Mouse (Mus musculus) bone marrow, adult 2 months (tissue): Measurements from ENCODE around the gene Ccdc51. TPM values are rescaled to one million over a fixed set of nuclear protein-coding genes. Genes with fewer than 3 reads are reported as not detected.

Source experiments
- H3K27ac ChIP-seq: fragments of 200-500 bp; 2 replicates; pipeline ENCODE4 v1.5.1; 2012; ENCODE audit warnings: low read depth, mild to moderate bottlenecking, control low read depth, inconsistent platforms, low read length; ENCODE audit not compliant: control insufficient read depth, poor library complexity, insufficient read depth
- H3K4me1 ChIP-seq: fragments of 200-500 bp; 2 replicates; pipeline ENCODE4 v1.6.1; 2011; ENCODE audit warnings: low read length; ENCODE audit not compliant: control insufficient read depth, insufficient read depth
- H3K4me3 ChIP-seq: fragments of 200-500 bp; replicated peaks from 2 replicates; pipeline ENCODE3; 2011; ENCODE audit warnings: mild to moderate bottlenecking, low read depth, low read length, control low read depth; ENCODE audit not compliant: control insufficient read depth
- CTCF ChIP-seq: fragments of 200-500 bp; IDR thresholded peaks from 2 replicates; pipeline ENCODE4 v1.5.1; 2011; ENCODE audit warnings: low read length, control low read depth; ENCODE audit not compliant: control insufficient read depth, insufficient read depth
- POLR2A ChIP-seq: fragments of 200-500 bp; IDR thresholded peaks from 2 replicates; pipeline ENCODE4 v1.6.1; 2011; ENCODE audit warnings: low read depth, mild to moderate bottlenecking, control low read depth, low read length, borderline replicate concordance; ENCODE audit not compliant: control insufficient read depth
- WGBS: fragments of 180-500 bp; shearing (Covaris S2); methylation state at CpG from one replicate; pipeline ENCODE4 v1.1.7; 2018; 5-methylcytosine and 5-hydroxymethylcytosine counted together
- polyA plus RNA-seq: library from polyadenylated mRNA; stranded (reverse); fragments of >200 nt; gene quantifications from 2 replicates; pipeline ENCODE4 v1.2.4, GENCODE M21; 2011; ENCODE audit warnings: low replicate concordance; ENCODE audit not compliant: missing spikeins, insufficient read depth, insufficient read length

Ccdc51 gene
- polyA plus RNA-seq, 1 experiment: 6.0 TPM

- Histone ChIP-seq H3K4me3 (no peak overlapping the region), H3K27ac (no peak overlapping the region), H3K4me1 (peaks cover 8% of the 10 kb centered on the region; the same call in 1 of the 2 replicates)
- WGBS: 84% methylated on average over 5 of the region's 5 CpGs
- no peak for TF ChIP-seq POLR2A
- no peak for TF ChIP-seq CTCF
Observed at GRCm38 (mm10) chr9:109060898-109061295, 21.4 kb upstream of the Ccdc51 start.

- no peak overlapping the region for H3K27ac ChIP-seq
- TF ChIP-seq CTCF (no peak), POLR2A (no peak)
- no peak overlapping the region for H3K4me3 ChIP-seq
- peaks cover 2% of the 10 kb centered on the region; the same call in 1 of the 2 replicates for H3K4me1 ChIP-seq
- 97% methylated on average over 3 of the region's 3 CpGs for WGBS
Observed at GRCm38 (mm10) chr9:109068095-109068735, 14.1 kb upstream of the Ccdc51 start.

- under 1% methylated on average over 57 of the region's 57 CpGs for WGBS
- Histone ChIP-seq H3K27ac (peak within 1 kb of the TSS; percentile 84), H3K4me3 (peak within 1 kb of the TSS; percentile 86), H3K4me1 (peaks cover 4% of the 10 kb centered on the region; the same call in 1 of the 2 replicates)
- peak; percentile 75; the same call in 1 of the 2 replicates for TF ChIP-seq POLR2A
- no peak for TF ChIP-seq CTCF
Observed at GRCm38 (mm10) chr9:109073661-109074573, 8.4 kb upstream of the Ccdc51 start, which contains the start of gene Atrip. Atrip (minus strand) TSS chr9:109074124.

DNA sequence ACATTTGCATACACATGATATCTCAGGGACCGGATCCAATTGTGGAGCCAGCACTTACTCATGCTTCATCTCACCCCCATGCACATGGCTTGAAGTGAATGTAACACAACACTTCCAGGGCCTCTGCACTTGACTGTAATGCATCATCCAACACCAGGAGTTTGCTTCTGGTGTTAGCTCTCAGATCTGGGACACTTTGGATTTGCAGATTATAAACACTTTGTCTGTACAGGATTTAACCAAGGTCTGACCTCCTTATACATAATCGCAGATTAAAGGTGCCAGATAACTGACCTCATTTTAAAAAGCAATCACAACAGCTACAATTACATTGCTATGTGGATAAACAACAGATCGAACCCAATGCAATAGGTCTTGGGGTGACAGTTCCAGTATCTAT is 1.8 kb upstream of the Ccdc51 start:
- WGBS: 90% methylated on average over 3 of the region's 3 CpGs
- Histone ChIP-seq H3K4me3 (no peak overlapping the region), H3K4me1 (peaks cover 5% of the 10 kb centered on the region), H3K27ac (no peak overlapping the region)
- TF ChIP-seq POLR2A (no peak), CTCF (no peak)

- no peak for TF ChIP-seq CTCF
- no peak for TF ChIP-seq POLR2A
- Histone ChIP-seq H3K4me3 (peak overlapping the region; percentile 81), H3K4me1 (peaks cover 5% of the 10 kb centered on the region), H3K27ac (peak overlapping the region; percentile 53)
- WGBS: 3% methylated on average over 11 of the region's 11 CpGs
Observed at GRCm38 (mm10) chr9:109081749-109082123, 557 bp upstream of the Ccdc51 start.

DNA sequence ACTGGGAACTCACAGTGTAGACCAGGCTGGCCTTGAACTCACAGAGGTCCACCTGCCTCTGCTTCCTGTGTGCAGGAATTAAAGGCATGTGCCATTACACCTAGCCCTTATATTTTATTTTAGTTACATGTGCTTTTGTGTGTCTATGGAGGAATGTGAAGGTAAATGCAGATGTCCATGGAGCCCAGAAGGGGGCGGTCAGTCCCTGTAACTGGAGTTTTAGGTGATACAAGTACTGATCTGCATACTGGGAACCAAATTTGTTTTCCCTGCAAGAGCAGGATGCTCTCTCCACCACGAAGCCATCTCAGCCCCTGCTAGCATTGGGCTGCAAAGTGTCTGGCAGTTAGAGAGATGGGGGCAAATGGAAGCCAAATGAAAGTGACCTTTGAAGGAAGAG is 2.6 kb downstream of the Ccdc51 start:
- H3K4me1 ChIP-seq: peaks cover 5% of the 10 kb centered on the region
- no peak for TF ChIP-seq CTCF
- no peak for TF ChIP-seq POLR2A
- 22% methylated on average over 2 of the region's 2 CpGs for WGBS
- no peak overlapping the region for H3K27ac ChIP-seq
- no peak overlapping the region for H3K4me3 ChIP-seq

DNA sequence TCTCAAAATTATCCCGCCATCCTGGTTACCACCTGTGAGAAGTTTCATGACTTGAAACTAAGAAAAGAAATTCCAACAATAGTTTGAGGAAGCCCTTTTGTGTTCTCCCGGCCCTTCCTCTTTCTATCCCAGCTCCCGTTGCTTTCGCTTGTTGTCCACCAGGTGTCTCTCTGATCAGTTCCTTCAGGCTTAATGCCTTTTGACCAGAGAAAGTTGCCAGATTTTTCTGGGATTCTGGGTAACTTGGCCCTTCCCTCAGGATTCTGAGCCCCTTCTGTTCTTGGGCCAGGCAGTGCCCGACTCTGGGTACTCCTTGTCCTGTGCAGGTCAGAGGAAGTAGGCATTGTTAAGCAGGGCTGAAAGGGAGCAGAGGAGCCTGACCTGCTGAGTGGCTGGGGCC is 5.7 kb downstream of the Ccdc51 start:
- TF ChIP-seq POLR2A (no peak), CTCF (no peak)
- Histone ChIP-seq H3K27ac (no peak overlapping the region), H3K4me1 (peaks cover 2% of the 10 kb centered on the region), H3K4me3 (no peak overlapping the region)
- 28% methylated on average over 5 of the region's 5 CpGs for WGBS

DNA sequence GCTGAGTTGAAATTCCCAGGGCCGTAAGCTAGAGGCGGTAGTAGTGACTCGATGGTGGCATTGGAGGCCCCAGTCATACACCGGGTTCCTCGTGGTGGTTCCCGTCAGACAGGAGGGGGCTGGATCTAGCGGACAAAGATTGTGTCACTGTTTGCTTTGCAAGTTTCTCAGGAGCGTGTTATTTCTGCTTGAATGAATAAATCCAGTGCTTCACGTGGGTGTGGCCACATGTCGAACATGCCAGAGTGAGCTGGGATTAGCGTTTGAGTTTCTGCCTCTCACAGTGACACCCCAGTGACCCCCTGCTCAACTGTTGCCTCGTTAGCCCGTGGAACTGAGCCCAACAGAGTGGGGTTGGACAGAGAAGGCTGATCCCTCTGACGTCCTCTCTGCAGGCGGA is 8.2 kb downstream of the Ccdc51 start:
- Histone ChIP-seq H3K4me1 (no peaks in the 10 kb centered on the region), H3K27ac (no peak overlapping the region), H3K4me3 (no peak overlapping the region)
- TF ChIP-seq CTCF (no peak), POLR2A (no peak)
- WGBS: 86% methylated on average over 15 of the region's 15 CpGs

- TF ChIP-seq POLR2A (no peak), CTCF (no peak)
- whole genome bisulfite sequencing: 83% methylated on average over 8 of the region's 8 CpGs
- no peak overlapping the region for H3K4me3 ChIP-seq
- no peak overlapping the region for H3K27ac ChIP-seq
- H3K4me1 ChIP-seq: no peaks in the 10 kb centered on the region
Observed at GRCm38 (mm10) chr9:109091802-109092201, 9.5 kb downstream of the Ccdc51 start.
